Mouse (Mus musculus) erythroblast, embryonic 14.5 days (primary cell): Measurements from ENCODE around the gene Foxo6. TPM values are rescaled to one million over a fixed set of nuclear protein-coding genes. Genes with fewer than 3 reads are reported as not detected.

Source experiments
- H3K27me3 ChIP-seq: 2 replicates; pipeline ENCODE4 v1.6.1; 2012; ENCODE audit warnings: inconsistent platforms; ENCODE audit not compliant: control insufficient read depth
- H3K36me3 ChIP-seq: 2 replicates; pipeline ENCODE4 v1.6.1; 2012; ENCODE audit warnings: mild to moderate bottlenecking, inconsistent platforms; ENCODE audit not compliant: control insufficient read depth
- H3K4me1 ChIP-seq: 2 replicates; pipeline ENCODE4 v1.6.1; 2012; ENCODE audit warnings: inconsistent platforms; ENCODE audit not compliant: control insufficient read depth
- H3K4me3 ChIP-seq: replicated peaks from 2 replicates; pipeline ENCODE3; 2012; ENCODE audit warnings: moderate library complexity, mild to moderate bottlenecking, inconsistent platforms
- H3K9me3 ChIP-seq: 2 replicates; pipeline ENCODE4 v1.6.1; 2012; ENCODE audit warnings: low read length, inconsistent platforms, mixed read lengths; ENCODE audit not compliant: control insufficient read depth
- GATA1 ChIP-seq: IDR thresholded peaks from 2 replicates; pipeline ENCODE4 v1.6.1; 2012; ENCODE audit warnings: low read length, inconsistent platforms, mixed read lengths
- TAL1 ChIP-seq: IDR thresholded peaks from 3 replicates; pipeline ENCODE4 v1.6.1; 2012; ENCODE audit warnings: low read length, inconsistent platforms, mixed read lengths
- polyA plus RNA-seq: library from polyadenylated mRNA; stranded (reverse); fragments of >175 nt; gene quantifications from 2 replicates; pipeline ENCODE4 v1.2.3, GENCODE M21; 2012

Gene Foxo6
- polyA plus RNA-seq, 1 experiment = not detected

DNA sequence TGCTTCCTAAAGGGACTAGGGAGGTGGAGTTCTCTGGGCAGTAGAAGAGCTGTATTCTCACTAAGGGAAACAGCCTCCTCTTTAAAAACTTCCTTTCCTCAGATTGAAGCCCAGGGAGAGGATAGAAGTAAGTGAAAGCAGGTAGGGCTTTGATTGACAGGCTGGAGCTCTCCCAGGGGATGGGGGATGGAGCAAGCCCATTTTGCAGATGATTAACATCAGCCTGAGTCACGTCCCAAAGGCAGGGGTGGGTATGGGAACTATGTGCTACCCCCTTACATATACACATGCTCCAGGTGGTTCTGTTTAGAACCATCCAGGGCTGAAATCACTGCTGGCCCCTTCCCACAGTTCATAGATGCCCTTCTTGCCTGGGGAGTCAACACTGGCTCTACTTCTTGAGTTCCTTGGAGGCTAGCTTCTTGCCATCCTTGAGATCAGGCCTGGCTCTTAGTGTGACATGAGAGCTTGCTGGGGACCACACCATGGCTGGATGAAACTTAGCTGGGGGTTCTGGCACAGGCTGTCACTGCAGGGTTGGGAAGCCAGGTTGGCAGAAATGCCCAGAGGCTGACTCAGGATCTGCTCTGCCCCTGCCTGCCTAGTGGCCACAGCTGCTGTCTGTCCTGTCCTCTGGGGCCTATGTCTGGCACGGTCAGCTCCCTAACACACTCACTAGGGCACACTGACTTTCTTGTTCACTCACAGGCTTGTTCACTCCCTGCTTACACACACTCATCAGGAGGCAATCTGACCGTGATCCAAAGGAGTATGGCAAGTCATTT is 2.2 kb upstream of the Foxo6 start:
- H3K27me3 ChIP-seq = peaks cover 51% of the 10 kb centered on the region
- H3K4me1 ChIP-seq = peaks cover 15% of the 10 kb centered on the region
- TF ChIP-seq TAL1 (no peak), GATA1 (no peak)
- no peaks in the 10 kb centered on the region for H3K36me3 ChIP-seq
- no peak overlapping the region for H3K4me3 ChIP-seq
- H3K9me3 ChIP-seq = peaks cover 8% of the 10 kb centered on the region

DNA sequence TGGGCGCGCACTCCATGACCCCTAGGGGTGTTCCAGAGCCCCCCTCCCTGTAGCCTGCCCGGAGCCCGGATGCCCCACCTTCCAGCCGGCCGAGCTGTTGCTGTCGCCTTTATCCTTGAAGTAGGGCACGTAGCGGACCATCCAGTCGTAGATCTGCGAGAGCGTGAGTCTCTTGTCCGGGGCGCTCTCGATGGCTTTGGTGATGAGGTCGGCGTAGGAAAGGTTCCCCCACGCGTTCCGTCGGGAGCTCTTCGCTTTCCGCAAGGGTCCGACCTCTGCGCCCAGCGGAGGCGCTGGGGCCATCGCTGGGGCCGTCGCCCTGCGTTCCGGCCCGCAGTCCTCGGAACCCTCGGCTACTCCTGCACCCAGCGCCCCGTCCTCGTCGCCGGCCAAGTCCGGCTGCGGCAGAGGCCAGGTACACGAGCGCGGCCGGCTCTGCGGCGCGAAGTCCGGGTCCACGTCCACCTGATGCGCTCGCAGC is 348 bp downstream of the Foxo6 start:
- Histone ChIP-seq H3K4me3 (peak overlapping the region; percentile 56), H3K36me3 (no peaks in the 10 kb centered on the region), H3K27me3 (peaks cover 76% of the 10 kb centered on the region), H3K9me3 (peaks cover 8% of the 10 kb centered on the region), H3K4me1 (peaks cover 15% of the 10 kb centered on the region)
- TF ChIP-seq TAL1 = no peak
- TF ChIP-seq GATA1 = no peak

DNA sequence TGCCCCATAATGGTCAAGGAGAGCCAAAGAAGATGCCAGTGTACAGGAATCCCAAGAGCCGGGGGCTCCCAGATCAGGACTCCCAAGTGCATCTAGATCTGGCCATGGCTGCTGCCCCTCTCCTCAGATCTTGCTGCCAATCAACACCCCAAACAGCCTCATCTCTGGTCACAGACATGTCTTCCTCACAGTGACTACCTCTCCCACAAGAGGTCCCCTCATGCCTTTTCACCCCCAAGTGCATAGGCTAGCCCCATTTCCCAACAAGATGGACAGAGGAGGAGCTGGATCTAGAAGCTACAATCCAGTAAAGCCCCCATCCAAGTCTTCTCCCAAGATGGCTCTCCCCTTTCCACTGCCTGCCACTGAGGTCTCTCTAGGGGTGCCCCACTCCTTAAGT is 1.4 kb downstream of the Foxo6 start:
- TF ChIP-seq GATA1 (no peak), TAL1 (no peak)
- H3K4me1 ChIP-seq = peaks cover 15% of the 10 kb centered on the region
- peaks cover 8% of the 10 kb centered on the region for H3K9me3 ChIP-seq
- no peaks in the 10 kb centered on the region for H3K36me3 ChIP-seq
- no peak overlapping the region for H3K4me3 ChIP-seq
- peaks cover 87% of the 10 kb centered on the region for H3K27me3 ChIP-seq

DNA sequence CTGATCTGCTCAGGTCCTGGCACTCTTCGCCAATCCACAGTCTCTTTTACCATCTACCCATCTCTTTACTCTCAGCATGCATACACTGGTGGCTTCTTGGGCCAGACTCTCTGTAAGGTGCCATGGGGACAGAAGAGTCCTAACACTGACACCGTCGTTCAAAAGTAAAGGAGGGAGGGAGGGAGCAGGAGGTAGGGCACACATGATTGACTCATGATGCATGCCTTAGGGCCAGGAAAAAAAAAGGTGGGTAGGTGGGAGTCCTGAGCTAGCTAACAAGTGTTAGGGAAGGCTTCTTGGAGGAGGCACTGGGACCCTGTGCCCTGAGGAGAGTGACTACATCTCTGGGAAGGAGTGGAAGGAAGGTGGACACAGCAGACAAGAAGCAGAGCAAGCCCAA is 1.9 kb downstream of the Foxo6 start:
- Histone ChIP-seq H3K4me3 (no peak overlapping the region), H3K36me3 (no peaks in the 10 kb centered on the region), H3K4me1 (peaks cover 15% of the 10 kb centered on the region), H3K27me3 (peaks cover 91% of the 10 kb centered on the region), H3K9me3 (peaks cover 8% of the 10 kb centered on the region)
- no peak for TF ChIP-seq TAL1
- no peak for TF ChIP-seq GATA1

DNA sequence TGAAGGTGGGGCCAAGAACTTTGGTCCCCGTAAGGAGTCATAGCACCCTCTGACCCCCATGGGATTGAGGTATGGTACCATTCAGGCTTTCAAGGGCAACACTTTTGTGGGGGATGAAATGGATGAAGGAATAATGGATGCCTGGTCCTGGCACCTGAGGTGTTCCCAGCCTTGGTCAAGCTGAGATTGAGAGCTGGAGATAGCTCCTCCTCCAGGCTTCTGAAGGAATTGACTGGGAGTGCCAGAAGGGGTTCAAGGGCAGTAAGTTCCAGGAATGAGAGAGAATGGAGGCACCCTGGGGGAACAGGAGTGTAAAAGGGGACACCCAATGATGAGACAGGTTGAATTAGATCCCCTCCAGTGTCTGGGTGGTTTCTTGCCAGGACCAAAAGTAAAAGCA is 3.0 kb downstream of the Foxo6 start:
- H3K4me1 ChIP-seq = peaks cover 15% of the 10 kb centered on the region
- peaks cover 8% of the 10 kb centered on the region for H3K9me3 ChIP-seq
- H3K27me3 ChIP-seq = peaks cover 88% of the 10 kb centered on the region
- H3K36me3 ChIP-seq = no peaks in the 10 kb centered on the region
- H3K4me3 ChIP-seq = no peak overlapping the region
- TF ChIP-seq GATA1 (no peak), TAL1 (no peak)

DNA sequence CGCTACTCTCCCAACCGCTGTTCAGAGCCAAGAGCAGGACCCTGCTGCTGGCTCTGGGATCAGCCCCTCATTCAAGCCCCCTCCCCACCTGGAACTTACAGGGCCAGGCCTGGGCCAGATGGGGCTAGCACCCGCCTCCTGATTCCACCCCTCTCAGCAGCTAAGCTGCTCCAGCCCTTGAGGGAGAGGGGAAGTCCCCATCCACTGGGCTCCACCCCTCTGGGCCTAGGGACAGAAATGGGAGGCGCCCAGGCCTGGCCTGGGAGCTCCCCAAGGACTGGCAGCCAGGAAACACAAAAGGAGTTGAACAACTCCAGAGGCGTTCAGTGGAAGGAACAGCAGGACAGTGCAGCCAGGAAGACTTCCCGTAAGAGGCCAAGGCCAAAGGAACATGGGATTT is 4.0 kb downstream of the Foxo6 start:
- Histone ChIP-seq H3K36me3 (no peaks in the 10 kb centered on the region), H3K4me1 (peaks cover 15% of the 10 kb centered on the region), H3K9me3 (peaks cover 8% of the 10 kb centered on the region), H3K27me3 (peaks cover 83% of the 10 kb centered on the region), H3K4me3 (no peak overlapping the region)
- TF ChIP-seq TAL1 (no peak), GATA1 (no peak)

DNA sequence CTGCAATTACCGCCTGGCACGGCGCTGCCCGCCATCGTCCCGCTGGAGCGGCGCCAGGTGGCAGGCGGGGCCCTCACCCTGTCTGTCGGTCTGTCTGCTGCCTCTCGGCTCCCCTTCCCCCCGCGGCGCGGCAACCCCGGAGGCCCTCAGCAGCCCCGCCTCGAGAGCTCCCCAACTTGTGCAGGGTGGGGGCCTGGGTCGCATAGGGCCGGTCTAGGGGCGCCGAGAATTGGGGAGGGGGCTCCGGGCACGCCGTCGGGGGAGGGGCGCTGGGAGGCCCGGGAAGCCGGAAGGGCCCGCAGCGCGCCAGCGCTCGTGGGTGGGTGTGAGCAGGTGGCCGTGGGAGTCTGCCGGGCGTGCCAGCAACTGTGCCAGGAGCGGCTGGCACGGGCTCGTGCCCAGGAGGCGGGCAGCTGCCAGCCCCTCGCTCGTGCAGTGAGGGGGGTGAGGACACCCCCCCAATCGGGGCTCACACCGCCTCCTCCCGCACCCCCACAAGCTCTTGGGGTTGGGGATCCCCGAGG is 4.5 kb downstream of the Foxo6 start:
- no peaks in the 10 kb centered on the region for H3K36me3 ChIP-seq
- peaks cover 10% of the 10 kb centered on the region for H3K4me1 ChIP-seq
- no peak overlapping the region for H3K4me3 ChIP-seq
- no peak for TF ChIP-seq TAL1
- TF ChIP-seq GATA1 = no peak
- H3K9me3 ChIP-seq = peaks cover 4% of the 10 kb centered on the region
- peaks cover 78% of the 10 kb centered on the region for H3K27me3 ChIP-seq

DNA sequence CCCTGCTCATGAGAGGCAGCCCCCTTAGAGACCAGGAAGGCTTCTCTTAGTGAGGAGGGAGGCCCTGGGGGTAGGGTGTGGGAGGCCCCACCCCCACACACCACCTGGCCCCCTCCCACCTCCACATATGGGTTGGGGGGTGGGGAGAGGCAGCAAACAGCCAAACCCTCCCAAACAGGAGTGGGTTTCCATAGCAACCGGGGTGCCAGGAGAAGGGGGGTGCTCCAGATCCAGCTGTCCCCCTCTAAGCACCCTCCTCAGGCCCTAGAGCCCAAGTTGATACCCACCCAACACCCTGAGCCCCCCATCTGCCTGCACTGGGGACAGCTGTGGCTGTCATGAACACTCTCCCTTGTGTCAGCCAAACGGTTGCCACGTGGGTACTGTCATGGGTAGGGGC is 6.1 kb downstream of the Foxo6 start:
- H3K9me3 ChIP-seq = no peaks in the 10 kb centered on the region
- peaks cover 62% of the 10 kb centered on the region for H3K27me3 ChIP-seq
- H3K36me3 ChIP-seq = no peaks in the 10 kb centered on the region
- TF ChIP-seq GATA1 (no peak), TAL1 (no peak)
- H3K4me1 ChIP-seq = no peaks in the 10 kb centered on the region
- H3K4me3 ChIP-seq = no peak overlapping the region

DNA sequence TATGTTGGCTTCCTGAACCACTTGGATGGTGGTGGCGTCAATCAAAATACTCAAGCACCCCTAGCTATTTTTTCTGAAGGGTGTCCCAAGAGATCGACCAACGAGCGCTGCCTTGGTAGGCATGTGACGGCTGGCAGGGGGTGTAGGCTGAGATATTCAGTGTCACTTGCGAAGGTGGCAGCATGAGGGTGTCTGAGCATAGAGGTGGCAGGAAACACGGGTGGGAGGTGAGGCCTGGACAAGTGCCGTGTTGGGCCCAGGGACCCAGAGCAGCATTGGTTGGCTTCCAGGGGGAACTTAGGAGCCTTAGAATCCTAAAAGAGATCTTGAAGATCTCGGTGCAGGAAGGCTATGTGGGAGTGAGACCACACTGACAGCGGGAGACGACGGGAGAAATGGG is 6.7 kb downstream of the Foxo6 start:
- H3K4me3 ChIP-seq = no peak overlapping the region
- H3K27me3 ChIP-seq = peaks cover 56% of the 10 kb centered on the region
- no peaks in the 10 kb centered on the region for H3K4me1 ChIP-seq
- no peaks in the 10 kb centered on the region for H3K36me3 ChIP-seq
- no peaks in the 10 kb centered on the region for H3K9me3 ChIP-seq
- TF ChIP-seq TAL1 = no peak
- no peak for TF ChIP-seq GATA1
